Mouse (Mus musculus): ENCODE measurements around the gene Vsir.
A peak's percentile ranks its signal among the peaks of the same experiment; 100 is the strongest.

Vsir gene

DNA sequence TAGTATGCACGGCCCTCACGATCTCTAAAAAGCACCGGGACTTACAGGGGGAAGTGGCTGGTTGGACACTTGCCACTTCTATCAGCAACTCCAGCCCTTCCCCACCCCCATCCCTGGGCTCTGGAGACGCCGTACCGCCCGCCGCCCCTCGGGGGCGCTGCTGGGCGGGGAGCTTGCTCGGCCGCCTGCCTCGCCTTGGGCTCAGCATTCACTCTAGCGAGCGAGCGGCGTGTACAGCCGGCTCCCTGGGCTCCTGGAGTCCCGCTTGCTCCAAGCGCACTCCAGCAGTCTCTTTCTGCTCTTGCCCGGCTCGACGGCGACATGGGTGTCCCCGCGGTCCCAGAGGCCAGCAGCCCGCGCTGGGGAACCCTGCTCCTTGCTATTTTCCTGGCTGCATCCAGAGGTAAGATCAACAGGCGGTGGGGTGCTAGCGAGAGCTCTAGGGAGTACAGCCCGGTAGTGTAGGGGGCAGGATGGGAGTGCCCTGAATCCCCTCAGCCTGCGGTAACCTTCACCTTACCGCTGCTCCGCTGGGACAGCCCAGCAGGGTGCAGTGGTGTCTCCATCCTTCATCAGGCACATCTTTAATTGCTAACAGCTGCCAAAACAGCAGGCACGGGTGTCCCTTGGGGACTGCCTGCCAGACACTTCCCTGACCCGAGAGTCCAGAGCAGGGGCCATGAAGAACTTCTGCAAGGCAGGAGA, at the start of gene Vsir:
Gene Vsir, plus strand, starts transcription at position 151 of the 705 bp plus-strand sequence.
- peak; percentile 83 to 86 for DNase-seq (ENCODE audit: low spot score in 2 of 2)

DNA sequence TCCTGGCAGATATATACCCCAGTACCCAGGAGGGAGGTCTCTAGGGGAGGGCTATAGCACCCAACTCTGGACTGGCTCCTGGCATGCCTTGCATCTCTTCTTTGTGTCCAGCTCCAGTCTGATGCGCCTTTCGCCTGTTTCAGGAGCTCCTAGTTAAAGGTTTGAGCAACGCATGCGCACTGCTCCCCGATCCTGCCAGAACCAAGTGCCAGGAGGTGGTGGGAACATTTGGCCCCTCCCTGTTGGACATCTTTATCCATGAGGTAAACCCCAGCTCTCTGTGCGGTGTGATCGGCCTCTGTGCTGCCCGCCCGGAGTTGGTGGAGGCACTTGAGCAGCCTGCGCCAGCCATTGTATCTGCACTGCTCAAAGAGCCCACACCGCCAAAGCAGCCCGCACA, 47.0 kb upstream of the Vsir start:
- peak in 1 of 2 experiments; percentile 14 for DNase-seq (ENCODE audit: low spot score in 2 of 2)

DNA sequence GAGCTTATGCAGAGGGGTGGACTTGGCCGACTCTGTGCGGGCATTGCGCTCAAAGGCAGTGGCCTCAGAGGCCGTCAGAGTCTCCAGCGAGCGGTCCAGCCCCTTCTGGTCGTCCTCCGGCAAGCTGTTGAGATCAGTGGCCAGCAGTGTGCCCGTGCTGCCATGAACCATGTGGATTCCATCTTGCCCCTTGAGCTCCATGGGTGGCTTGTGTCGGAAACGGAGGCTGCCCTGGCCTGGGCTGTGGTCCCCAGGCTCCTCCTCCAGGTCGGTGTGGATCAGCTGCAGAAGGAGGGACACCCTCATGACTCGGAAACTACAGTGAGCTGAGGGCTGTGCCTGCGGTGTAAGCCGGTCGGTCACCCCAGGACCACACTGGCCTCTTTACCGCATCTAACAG, 43.2 kb upstream of the Vsir start:
- DNase-seq (ENCODE audit: low spot score in 2 of 2), result peak in 1 of 2 experiments; percentile 17

DNA sequence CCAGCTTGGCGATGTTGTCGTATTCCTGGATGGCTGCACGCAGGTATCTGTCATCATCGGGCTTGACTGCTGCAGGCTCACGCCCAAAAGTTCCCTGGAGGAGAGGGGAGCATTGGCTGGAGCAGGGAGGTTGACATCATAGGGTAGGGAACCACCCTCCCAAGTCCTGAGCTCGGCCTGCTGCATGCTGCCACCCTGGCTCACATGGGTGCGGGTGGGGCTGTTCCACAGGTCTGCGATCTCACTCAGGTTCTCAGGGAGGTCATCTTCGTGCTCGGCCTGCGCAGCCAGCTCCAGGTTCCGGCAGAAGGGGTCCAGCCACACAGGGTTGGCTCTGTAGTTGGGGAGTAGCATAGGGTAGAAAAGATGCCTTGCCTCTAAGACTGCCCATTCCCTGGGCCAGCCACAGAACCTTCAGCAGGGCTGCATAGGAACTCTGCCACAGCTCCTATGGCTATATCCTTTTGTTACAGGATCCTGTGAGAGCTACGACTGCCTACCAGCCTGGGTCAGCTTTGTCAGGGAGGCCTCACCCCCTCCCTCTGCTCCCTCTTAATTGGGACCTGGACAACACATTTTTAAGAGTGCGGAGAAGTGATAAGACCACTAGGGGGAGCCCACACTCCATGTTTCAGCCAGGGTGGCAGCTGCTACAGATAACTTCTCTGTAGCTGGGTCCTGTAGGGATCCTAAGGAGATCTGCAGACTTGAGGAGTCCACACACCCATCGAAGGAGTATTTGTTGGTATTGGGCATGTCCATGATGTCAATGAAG, 41.6 kb upstream of the Vsir start:
- peak in 1 of 2 experiments; percentile 54 for DNase-seq (ENCODE audit: low spot score in 2 of 2)

DNA sequence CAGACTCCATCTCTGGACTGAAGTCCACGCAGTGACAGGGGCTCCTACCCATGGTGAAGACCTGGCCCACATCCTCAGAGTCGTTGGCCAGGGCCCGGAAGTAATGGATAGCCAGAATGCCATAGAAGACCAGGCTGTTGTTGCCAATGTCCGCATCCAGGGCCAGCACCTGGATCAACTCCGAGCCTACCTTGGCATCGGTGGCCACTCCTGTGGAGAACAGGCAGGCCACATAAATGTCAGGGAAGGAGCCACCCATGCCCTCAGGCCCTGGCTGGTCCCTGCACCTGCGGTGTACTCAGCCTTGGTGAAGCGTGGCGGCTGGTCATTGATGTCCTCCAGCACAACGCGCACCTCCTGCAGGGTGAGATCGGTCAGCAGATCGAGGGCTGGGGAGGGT, 36.0 kb upstream of the Vsir start:
- DNase-seq (ENCODE audit: low spot score in 2 of 2), result no peak

DNA sequence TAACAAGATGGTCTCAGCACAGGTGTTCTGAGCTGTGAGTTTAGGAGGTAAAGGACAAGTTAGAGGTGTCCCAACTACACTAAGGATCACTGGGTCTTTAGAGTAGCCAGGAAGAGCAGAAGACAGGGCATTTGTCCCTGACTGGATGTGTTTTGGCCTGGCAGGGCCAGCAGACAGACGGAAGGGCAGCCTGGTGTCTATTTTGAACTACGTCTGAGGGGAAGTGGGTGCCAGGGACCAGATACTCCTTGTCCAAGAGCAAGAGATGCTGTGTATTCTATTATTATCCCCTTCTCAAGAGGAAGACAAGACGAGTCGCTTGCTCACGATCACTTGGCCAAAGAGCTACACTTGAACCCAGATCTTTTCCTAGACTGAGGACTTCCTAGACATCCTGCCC, 33.0 kb upstream of the Vsir start:
- DNase-seq (ENCODE audit: low spot score in 2 of 2), result no peak

DNA sequence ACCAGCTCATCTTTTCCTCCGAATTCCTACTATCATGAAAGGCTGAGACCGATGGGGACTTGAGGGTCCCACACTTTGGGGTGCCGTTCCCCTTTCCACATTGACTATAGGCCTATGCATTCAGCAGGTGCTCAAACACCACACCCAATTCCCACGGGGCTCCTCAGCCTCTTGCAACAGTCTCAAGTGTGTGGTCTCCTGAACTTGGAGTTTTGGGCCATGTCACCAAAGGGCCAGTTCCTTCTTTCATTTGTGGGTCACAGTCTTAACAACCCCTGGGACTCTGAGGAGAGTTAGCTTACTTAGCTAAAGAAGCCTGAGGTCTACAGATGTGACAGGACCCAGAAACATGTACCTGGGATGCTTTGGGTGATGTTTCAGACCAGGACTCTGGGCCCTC, 30.5 kb upstream of the Vsir start:
- DNase-seq (ENCODE audit: low spot score in 2 of 2), result no peak

DNA sequence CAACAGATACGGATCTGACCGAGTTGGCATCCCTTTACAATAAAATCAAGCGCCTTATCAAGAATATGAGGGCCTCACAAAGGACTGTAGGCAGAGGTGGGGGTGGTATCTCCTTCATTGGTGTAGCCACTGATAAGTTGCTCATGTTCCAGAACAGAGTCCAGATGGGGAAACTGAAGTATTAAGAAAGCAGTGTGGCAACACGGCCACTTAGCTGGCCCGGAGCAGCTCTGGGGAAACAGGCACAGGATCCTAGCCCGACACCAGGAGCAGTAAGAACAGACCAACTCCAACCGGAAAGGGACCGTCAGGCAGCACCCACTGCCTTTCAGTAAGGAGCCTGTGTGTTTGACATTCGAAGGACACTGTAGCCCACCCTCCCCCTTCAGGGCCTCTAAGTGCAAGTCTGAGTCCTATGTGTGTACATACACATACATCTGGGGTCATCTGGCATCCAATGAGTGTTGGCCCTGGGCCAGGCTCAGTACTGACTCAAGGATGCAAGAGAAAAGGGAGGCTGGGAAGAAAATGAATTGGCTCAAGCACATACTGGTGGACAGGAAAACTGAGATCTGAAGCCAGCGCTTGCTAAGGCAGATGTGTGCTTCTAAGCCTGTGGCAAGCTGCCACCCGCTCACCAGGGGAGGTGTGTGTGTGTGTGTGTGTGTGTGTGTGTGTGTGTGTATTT, 17.5 kb upstream of the Vsir start:
- DNase-seq (ENCODE audit: low spot score in 2 of 2), result peak in 1 of 2 experiments; percentile 47

DNA sequence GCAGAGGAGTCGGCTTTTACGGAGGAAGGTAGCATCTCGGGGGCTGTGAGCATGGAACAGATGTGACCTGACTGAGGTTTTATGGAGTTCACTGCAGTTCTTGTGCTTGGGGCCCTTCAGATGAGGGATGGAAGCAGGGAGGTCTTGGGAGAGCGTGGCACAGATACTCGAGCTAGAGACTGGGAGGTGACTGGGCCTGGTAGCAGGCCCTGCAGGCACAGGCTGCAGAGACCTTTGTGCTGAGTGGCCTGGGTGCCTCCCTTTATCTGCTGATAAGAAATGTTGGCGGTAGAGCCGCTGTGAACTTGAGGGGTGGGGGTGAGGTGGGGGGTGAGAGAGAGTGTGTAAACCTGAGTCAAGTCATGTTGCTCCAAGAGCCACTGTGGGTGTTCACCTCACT, 12.1 kb upstream of the Vsir start:
- DNase-seq (ENCODE audit: low spot score in 2 of 2), result peak in 1 of 2 experiments; percentile 17

DNA sequence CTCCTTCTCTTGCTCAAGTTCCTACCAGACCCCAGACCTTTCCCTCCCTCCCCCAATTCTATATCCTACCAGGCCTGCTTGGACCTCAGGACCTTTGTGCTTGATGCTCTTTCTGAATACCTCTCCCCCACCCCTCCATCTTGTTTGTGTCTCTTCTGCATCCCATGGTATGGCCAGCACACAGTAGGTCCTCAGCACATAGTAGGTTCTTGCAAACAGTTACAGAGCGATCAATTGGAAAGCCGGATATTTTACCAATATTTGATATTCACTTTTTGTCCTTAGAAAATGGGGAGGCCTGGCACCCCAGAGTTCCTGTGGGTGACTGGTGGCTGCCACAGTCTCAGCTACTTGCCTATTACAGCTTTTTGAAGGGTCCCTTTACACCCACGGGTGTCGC, 11.6 kb upstream of the Vsir start:
- DNase-seq (ENCODE audit: low spot score in 2 of 2), result no peak

DNA sequence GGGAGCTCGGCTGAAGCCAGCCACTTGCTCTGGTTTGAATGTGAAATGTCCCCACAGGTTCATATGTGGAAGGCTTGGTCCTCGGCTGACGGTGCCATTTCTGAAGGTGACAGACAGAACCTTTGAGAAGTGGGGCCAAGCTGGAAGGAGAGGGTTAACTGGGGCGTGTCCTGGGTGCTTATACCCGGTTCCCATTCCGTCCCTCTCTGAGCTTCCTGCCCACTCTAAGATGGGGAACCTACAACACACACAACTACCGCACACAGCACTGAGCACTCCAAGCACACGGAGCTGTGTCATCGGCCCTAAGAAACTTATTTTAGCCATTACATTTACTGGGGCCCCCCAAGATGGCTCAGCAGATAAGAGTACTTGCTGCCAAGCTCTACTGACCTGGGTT, 5.1 kb upstream of the Vsir start:
- no peak for DNase-seq (ENCODE audit: low spot score in 2 of 2)

DNA sequence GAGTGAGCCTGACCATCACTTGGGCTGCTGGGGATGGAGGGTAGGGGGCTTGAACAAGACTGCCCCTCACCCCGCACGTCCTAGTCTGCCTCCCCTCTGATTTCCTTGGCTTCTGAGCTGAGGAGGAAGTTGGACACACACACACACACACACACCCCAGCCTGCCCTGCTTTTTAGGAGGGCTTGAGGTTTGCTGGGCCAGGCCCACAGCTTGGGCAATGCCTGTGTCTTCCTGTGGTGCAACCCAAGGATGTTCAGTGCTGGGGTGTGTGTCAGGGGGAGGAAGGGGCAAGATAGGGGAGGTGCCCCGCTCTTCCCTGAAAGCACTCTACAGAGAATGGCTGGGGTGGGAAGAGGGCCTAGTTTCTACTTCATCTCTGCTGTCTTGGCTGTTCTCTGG, 2.5 kb upstream of the Vsir start:
- no peak for DNase-seq (ENCODE audit: low spot score in 2 of 2)

DNA sequence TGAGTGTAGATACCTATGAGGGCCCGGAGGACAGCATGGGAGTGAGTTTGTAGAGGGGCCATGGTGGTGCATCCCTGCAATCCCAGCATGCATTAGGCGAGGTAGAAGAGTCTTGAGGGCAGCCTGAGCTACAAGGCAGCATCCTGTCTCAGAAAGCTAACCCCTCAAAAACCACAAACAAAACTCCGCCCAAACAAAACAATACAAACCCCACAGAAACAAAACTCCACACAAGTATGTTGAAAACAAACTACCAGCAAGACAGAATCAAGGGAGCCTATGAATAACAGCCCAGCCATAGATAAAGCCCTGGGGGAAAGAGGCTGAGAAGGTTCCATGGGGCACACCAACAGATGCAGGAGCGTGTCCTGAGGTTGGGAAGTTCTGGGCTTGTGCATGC, 595 bp upstream of the Vsir start:
- no peak for DNase-seq (ENCODE audit: low spot score in 2 of 2)

DNA sequence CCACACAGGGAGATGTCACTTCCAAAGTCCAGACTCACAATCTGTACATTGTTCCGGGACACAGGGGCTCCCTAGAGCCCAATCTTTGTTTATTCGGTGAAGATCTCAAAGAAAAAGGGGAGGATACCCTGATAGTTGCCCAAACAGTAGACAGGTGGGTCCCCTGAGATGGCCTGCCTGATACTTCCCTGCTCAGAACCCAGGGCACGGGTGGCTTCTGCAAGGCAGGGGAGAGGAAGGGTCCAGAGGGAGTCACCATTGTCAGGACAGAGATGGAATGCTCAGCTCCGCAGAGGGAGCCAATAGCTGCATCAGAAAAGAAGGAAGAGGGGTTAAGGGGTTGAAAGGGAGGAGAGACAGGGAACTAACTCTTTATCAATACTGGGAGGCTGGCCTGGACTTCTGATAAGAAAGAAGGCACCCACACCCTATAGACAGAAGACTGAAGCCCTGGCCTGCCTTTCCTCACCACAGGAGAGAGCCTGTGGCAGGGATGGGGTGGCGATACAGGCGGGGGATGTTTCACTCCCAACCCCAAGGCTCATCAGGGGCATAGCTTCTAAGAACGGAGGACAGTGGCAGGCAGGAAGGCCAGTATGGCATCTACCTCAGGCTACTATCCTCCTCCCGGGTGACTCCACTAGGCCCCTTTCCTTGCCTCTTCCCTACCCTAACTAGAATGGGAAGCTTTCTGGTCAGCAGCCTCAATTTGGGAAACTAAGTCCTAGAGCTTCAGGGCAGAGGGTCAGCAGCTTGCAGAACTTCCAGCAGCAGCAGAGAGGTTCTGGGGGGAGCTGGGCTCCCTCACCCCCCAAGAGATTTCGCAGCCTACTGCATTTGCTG, 1.3 kb downstream of the Vsir start:
- no peak for DNase-seq (ENCODE audit: low spot score in 2 of 2)

DNA sequence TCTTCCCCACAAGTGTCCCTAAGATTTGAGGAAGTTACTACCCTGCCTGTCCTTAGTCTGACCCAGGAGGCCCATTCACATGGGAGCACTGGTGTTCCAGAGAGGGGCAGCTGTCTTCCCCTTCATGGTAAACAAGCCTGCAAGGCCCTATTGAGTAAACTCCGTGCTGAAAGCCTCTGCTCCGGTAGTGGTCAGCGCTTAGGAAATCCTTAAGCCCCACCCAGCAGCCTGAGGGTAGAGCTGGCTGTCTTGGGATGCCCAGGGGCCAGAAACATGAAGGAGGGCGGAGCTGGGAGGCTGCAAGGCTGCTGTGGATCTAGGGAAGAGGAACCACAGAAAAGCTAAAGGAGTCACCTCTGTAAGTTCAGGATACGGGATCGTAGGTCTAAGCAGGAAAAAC, 2.4 kb downstream of the Vsir start:
- peak in 1 of 2 experiments; percentile 55 for DNase-seq (ENCODE audit: low spot score in 2 of 2)

DNA sequence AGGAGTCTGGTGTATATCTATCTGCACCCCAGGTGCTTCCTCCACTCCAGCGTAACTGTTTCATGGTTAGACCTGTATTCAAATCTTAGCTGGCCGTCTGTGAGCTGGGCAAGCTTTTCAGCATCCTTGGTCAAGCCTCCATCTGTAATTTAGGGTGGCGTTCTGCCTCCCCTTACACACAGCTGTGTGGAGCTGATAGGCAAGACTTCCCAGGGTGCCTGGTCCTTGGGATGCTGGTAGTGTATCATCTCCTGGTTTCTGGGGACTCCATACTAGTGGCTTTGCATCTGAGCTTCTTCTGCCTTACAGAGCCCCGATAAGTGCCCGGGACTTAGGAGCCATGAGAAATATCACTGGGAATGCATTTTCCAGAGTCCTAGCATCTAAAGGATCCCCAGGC, 3.0 kb downstream of the Vsir start:
- no peak for DNase-seq (ENCODE audit: low spot score in 2 of 2)

DNA sequence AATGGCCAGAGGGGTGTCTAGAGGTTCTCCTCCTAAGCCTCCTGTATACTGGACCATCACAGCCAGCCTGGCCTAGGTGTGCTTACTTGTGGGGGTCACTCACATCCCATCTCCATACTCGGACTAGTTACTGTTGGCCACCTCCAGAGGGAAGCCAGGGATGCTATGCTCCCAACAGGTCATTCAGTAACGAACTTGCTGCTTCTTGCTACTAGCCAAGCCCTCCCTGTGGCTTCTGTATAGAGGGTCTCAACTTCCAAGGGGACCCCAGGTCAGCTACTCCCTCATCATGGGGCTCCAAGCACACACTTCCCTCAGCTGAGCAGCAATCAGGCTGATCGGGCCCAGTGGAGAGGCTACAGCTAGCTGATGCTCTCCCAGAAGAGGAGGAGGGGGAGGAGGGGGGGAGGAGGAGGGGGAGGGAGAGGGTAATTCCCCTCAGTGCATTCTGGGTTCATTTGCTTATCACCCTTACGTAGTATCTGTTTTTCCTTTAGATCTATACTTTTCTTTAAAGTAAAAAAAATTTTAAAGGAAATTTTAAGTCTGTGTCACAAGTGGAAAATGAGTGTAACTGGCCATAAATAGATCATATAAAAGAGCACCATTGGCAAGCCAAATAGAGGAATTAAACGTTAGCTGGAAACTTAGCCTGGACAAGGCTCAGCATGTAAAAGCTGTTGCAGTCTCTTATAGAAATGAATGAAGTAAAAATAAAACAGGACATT, 3.6 kb downstream of the Vsir start:
- DNase-seq (ENCODE audit: low spot score in 2 of 2), result no peak

DNA sequence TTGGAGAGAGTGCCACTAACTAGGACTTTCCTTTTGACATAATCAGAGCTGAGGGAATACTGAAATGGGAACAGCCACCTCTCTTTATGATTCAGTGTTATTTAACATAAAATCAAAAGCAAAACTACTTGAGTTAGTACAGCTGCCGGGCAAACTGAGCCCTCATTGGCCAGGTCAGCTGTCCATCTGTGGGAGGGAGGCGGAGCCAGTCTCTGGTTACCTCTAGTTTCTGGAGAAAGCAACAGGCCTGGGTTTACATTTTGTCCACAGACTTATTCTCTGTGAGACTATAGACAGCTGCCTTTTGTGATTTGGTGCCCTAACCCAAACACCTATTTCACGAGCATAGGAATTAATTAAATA, 4.1 kb downstream of the Vsir start:
- peak; percentile 85 to 95 for DNase-seq (ENCODE audit: low spot score in 2 of 2)

DNA sequence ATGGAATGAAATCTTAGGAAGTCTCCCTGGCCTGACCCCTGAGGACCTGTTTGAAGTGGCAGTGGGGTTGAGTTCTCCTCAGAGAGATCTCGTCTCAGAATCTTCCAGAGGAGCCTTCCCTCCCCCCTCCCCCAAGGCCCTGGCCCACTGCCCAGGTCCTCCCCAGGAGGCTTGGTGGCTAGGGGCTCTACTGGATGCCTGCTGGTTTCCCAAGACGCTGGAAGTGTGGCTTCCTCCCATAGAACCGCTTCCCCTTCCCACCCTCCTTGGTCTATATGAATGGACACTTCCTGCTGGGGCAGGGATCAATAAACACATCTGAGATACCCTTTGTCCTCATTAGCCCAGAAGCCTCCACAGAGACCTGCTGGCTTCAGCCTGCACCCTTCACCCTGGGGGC, 4.6 kb downstream of the Vsir start:
- DNase-seq (ENCODE audit: low spot score in 2 of 2), result no peak

DNA sequence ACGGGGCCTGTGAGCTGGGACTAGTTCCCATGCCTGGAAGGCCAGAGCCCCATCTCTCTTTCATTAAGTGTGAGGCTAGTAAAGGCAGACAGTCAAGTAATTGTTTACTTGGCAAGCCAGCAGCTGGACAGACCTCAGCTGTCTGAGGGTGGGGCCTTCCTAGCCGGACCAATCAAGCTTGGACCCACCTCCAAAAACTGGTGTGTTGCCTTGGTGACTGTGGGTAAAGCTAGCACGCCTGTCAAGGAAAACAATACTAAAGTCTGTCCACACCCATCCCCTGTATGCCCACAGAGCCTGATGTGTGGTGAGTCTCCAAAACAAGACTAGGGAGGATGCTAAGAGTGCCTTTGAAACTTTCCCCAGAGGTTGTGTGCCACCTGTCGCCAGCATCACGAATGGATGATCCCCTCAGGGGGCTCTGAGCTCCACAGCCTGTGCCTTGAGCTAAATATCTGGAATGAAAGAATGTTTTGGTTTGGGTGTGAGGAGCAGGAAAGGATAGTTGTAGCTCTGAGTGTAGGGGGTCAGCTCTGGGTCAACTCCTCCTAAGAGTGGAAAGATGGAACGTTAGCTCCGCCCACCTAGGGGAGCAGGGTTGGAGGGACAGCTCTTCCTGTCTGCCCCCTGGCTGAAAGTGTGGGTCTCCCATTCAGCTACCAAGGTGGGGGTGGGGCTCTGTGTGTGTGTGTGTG, 5.3 kb downstream of the Vsir start:
- DNase-seq (ENCODE audit: low spot score in 2 of 2), result peak in 1 of 2 experiments; percentile 68

Data from urinary bladder, postnatal 4 days (tissue).